Mouse (Mus musculus): Measurements from ENCODE around the gene Ccdc150. TPM values are rescaled to one million over a fixed set of nuclear protein-coding genes. Genes with fewer than 3 reads are reported as not detected.

The Ccdc150 gene
- polyA plus RNA-seq, 1 experiment = 0.93 TPM

GRCm38 (mm10) chr1:54306404-54306803 lies 55.9 kb downstream of the Ccdc150 start:
- Histone ChIP-seq H3K27ac (ENCODE audit: insufficient read depth, low read length) (no peak overlapping the region), H3K9me3 (replicated peaks; ENCODE audit: control insufficient read depth, insufficient read depth, low read length, poor library complexity, severe bottlenecking) (no peaks in the 10 kb centered on the region), H3K9ac (ENCODE audit: low read depth, poor library complexity, severe bottlenecking) (no peak overlapping the region), H3K27me3 (ENCODE audit: control insufficient read depth, insufficient read depth, low read length, poor library complexity, severe bottlenecking) (no peaks in the 10 kb centered on the region), H3K4me3 (ENCODE audit: low read depth, low read length) (no peak overlapping the region), H3K4me1 (ENCODE audit: control insufficient read depth, insufficient read depth, low read length) (no peaks in the 10 kb centered on the region), H3K36me3 (ENCODE audit: control insufficient read depth, insufficient read depth, low read length, poor library complexity, severe bottlenecking) (no peaks in the 10 kb centered on the region)
- TF ChIP-seq EP300 (IDR thresholded peaks at IDR 0.05; ENCODE audit: insufficient read depth, low read depth, low read length) (no peak), CTCF (IDR thresholded peaks at IDR 0.05; ENCODE audit: low read depth, low read length) (no peak), POLR2A (IDR thresholded peaks at IDR 0.05; ENCODE audit: insufficient read depth, low read length) (no peak)

DNA sequence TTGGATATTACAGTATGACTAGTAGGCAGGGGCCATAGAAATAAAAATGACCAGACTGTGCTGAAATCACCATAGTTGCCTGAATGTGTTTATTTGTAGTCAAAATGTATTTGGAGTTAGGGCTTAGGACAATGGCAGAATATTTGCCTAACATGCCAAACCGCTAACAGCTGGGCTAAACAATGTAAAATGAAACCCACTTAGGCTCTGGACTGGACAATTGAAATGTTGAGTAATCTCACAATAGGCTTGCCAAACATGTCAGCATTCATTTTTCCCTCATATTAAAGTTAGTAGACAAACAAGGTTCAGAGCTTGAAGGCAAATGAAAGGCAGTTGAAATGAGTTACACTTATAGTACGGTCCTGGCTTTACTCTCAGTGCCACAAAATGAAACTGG lies 76.2 kb downstream of the Ccdc150 start:
- no peak overlapping the region for H3K27ac ChIP-seq (ENCODE audit: insufficient read depth, low read length)
- H3K36me3 ChIP-seq (ENCODE audit: control insufficient read depth, insufficient read depth, low read length, poor library complexity, severe bottlenecking) = no peaks in the 10 kb centered on the region
- H3K9me3 ChIP-seq (replicated peaks; ENCODE audit: control insufficient read depth, insufficient read depth, low read length, poor library complexity, severe bottlenecking) = peaks cover 9% of the 10 kb centered on the region
- no peaks in the 10 kb centered on the region for H3K27me3 ChIP-seq (ENCODE audit: control insufficient read depth, insufficient read depth, low read length, poor library complexity, severe bottlenecking)
- TF ChIP-seq CTCF (IDR thresholded peaks at IDR 0.05; ENCODE audit: low read depth, low read length) (no peak), POLR2A (IDR thresholded peaks at IDR 0.05; ENCODE audit: insufficient read depth, low read length) (no peak), EP300 (IDR thresholded peaks at IDR 0.05; ENCODE audit: insufficient read depth, low read depth, low read length) (no peak)
- H3K4me3 ChIP-seq (ENCODE audit: low read depth, low read length) = no peak overlapping the region
- no peaks in the 10 kb centered on the region for H3K4me1 ChIP-seq (ENCODE audit: control insufficient read depth, insufficient read depth, low read length)
- H3K9ac ChIP-seq (ENCODE audit: low read depth, poor library complexity, severe bottlenecking) = no peak overlapping the region

DNA sequence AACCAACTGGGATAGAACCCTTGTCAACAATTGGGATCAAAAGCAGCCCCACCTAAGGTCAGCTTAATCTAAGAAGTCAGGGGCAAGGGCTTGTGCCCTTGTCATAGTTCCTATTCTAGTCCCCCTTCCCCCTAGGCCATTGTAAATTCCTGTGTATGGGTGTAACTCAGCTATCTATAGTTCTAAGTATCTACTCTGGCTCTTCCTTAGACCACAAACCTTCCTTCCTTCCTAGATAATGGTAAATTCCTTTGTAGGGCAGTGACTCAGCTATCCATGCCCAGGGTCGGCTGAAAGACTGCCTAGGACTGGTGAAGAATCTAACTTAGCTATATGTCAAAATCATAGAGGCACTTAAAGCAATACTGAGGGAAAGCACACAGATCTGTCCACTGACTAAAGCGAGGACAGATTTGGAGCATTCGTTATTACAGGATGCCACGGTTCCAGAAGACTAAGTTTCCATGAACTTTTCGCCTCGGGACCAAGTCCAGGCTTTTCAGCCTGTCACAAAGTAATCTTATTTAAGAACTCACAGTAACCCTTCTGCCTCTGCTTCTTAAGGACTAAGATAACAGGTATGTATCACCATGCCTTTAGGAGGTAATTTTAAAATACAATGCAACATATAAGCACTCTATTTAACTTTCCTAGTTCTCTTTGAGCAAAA lies 77.5 kb downstream of the Ccdc150 start:
- no peak overlapping the region for H3K4me3 ChIP-seq (ENCODE audit: low read depth, low read length)
- H3K9ac ChIP-seq (ENCODE audit: low read depth, poor library complexity, severe bottlenecking) = no peak overlapping the region
- no peak overlapping the region; the same call in 1 of the 2 replicates for H3K27ac ChIP-seq (ENCODE audit: insufficient read depth, low read length)
- H3K4me1 ChIP-seq (ENCODE audit: control insufficient read depth, insufficient read depth, low read length) = no peaks in the 10 kb centered on the region
- H3K9me3 ChIP-seq (replicated peaks; ENCODE audit: control insufficient read depth, insufficient read depth, low read length, poor library complexity, severe bottlenecking) = peaks cover 9% of the 10 kb centered on the region
- no peaks in the 10 kb centered on the region for H3K36me3 ChIP-seq (ENCODE audit: control insufficient read depth, insufficient read depth, low read length, poor library complexity, severe bottlenecking)
- no peak for TF ChIP-seq POLR2A (IDR thresholded peaks at IDR 0.05; ENCODE audit: insufficient read depth, low read length)
- TF ChIP-seq EP300 (IDR thresholded peaks at IDR 0.05; ENCODE audit: insufficient read depth, low read depth, low read length) = no peak
- no peaks in the 10 kb centered on the region for H3K27me3 ChIP-seq (ENCODE audit: control insufficient read depth, insufficient read depth, low read length, poor library complexity, severe bottlenecking)

DNA sequence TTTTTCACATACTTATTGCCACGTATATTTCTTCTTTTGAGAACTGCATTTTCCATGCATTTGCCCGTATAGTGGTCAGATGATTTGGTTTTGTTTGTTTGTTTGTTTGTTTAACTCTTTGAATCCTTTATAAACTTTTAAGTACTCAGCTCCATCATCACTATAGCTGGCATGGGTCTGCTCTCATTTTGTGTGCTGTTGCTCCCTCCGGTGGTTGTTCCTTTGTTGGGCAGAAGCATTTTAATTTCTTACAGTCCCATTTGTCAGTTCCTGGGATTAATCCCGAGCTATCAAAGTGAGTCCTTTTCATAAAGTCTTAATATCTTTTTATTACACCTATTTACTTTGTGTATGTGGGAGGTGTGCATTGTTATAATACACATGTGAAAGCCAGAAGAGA lies 82.5 kb downstream of the Ccdc150 start:
- Histone ChIP-seq H3K4me3 (ENCODE audit: low read depth, low read length) (no peak overlapping the region), H3K4me1 (ENCODE audit: control insufficient read depth, insufficient read depth, low read length) (no peaks in the 10 kb centered on the region), H3K27ac (ENCODE audit: insufficient read depth, low read length) (no peak overlapping the region), H3K9ac (ENCODE audit: low read depth, poor library complexity, severe bottlenecking) (no peak overlapping the region), H3K36me3 (ENCODE audit: control insufficient read depth, insufficient read depth, low read length, poor library complexity, severe bottlenecking) (no peaks in the 10 kb centered on the region), H3K27me3 (ENCODE audit: control insufficient read depth, insufficient read depth, low read length, poor library complexity, severe bottlenecking) (no peaks in the 10 kb centered on the region), H3K9me3 (replicated peaks; ENCODE audit: control insufficient read depth, insufficient read depth, low read length, poor library complexity, severe bottlenecking) (no peaks in the 10 kb centered on the region)
- no peak for TF ChIP-seq POLR2A (IDR thresholded peaks at IDR 0.05; ENCODE audit: insufficient read depth, low read length)
- TF ChIP-seq EP300 (IDR thresholded peaks at IDR 0.05; ENCODE audit: insufficient read depth, low read depth, low read length) = no peak
- TF ChIP-seq CTCF (IDR thresholded peaks at IDR 0.05; ENCODE audit: low read depth, low read length) = no peak

DNA sequence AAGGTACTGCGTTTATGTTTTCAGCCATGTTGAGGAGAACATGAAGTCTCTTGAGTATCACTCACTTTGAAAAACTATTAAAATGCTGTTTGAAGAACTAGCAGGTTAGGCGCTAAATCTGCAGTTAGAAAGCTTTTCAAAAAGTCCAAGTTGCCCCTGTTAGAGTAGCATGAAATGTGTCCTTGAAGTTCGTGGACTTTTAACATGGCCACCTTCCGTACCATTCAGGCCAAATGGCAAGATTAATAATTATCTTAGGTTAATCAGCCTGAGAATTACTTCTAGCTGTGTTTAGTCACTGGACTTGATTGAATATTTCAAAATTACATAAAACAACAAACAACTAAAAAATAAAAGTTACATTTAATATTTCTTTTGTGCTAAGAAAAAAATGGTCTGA lies 104.3 kb downstream of the Ccdc150 start:
- H3K9ac ChIP-seq (ENCODE audit: low read depth, poor library complexity, severe bottlenecking) = no peak overlapping the region
- TF ChIP-seq EP300 (IDR thresholded peaks at IDR 0.05; ENCODE audit: insufficient read depth, low read depth, low read length) (no peak), CTCF (IDR thresholded peaks at IDR 0.05; ENCODE audit: low read depth, low read length) (no peak), POLR2A (IDR thresholded peaks at IDR 0.05; ENCODE audit: insufficient read depth, low read length) (no peak)
- no peaks in the 10 kb centered on the region for H3K27me3 ChIP-seq (ENCODE audit: control insufficient read depth, insufficient read depth, low read length, poor library complexity, severe bottlenecking)
- no peak overlapping the region for H3K4me3 ChIP-seq (ENCODE audit: low read depth, low read length)
- H3K4me1 ChIP-seq (ENCODE audit: control insufficient read depth, insufficient read depth, low read length) = no peaks in the 10 kb centered on the region
- no peaks in the 10 kb centered on the region for H3K36me3 ChIP-seq (ENCODE audit: control insufficient read depth, insufficient read depth, low read length, poor library complexity, severe bottlenecking)
- H3K27ac ChIP-seq (ENCODE audit: insufficient read depth, low read length) = no peak overlapping the region
- H3K9me3 ChIP-seq (replicated peaks; ENCODE audit: control insufficient read depth, insufficient read depth, low read length, poor library complexity, severe bottlenecking) = no peaks in the 10 kb centered on the region

- Histone ChIP-seq H3K27ac (ENCODE audit: insufficient read depth, low read length) (no peak overlapping the region), H3K4me3 (ENCODE audit: low read depth, low read length) (no peak overlapping the region), H3K9me3 (replicated peaks; ENCODE audit: control insufficient read depth, insufficient read depth, low read length, poor library complexity, severe bottlenecking) (no peaks in the 10 kb centered on the region), H3K4me1 (ENCODE audit: control insufficient read depth, insufficient read depth, low read length) (no peaks in the 10 kb centered on the region), H3K27me3 (ENCODE audit: control insufficient read depth, insufficient read depth, low read length, poor library complexity, severe bottlenecking) (no peaks in the 10 kb centered on the region), H3K9ac (ENCODE audit: low read depth, poor library complexity, severe bottlenecking) (no peak overlapping the region), H3K36me3 (ENCODE audit: control insufficient read depth, insufficient read depth, low read length, poor library complexity, severe bottlenecking) (no peaks in the 10 kb centered on the region)
- no peak for TF ChIP-seq CTCF (IDR thresholded peaks at IDR 0.05; ENCODE audit: low read depth, low read length)
Observed at GRCm38 (mm10) chr1:54355485-54355884, 105.0 kb downstream of the Ccdc150 start.

Data from ES-Bruce4 (cell line).